Mouse (Mus musculus) kidney, postnatal 0 days (tissue): ENCODE measurements around the gene Olfr640. TPM values are rescaled to one million over a fixed set of nuclear protein-coding genes. Genes with fewer than 3 reads are reported as not detected.

Experiments used
- ATAC-seq: fragments of 200-750 bp; cut with Nextera tagmentation; replicated peaks from 2 replicates; pipeline ENCODE4 v1.8.0; 2017; ENCODE audit warnings: low read depth, moderate number of reproducible peaks, moderate TSS enrichment, moderate library complexity; ENCODE audit not compliant: low FRiP score
- DNase-seq: peaks from one replicate; pipeline ENCODE4 v3.0.0-alpha.2; 2016; ENCODE audit warnings: low spot score
- H3K27ac ChIP-seq: fragments of 300-500 bp; sonication (generic); 2 replicates; pipeline ENCODE4 v1.5.1; 2014; ENCODE audit warnings: mild to moderate bottlenecking
- H3K27me3 ChIP-seq: fragments of 300-500 bp; sonication (generic); 2 replicates; pipeline ENCODE4 v1.6.1; 2014; ENCODE audit warnings: low read length, mixed read lengths; ENCODE audit not compliant: insufficient read depth
- H3K36me3 ChIP-seq: fragments of 300-500 bp; sonication (generic); 2 replicates; pipeline ENCODE4 v1.6.1; 2014; ENCODE audit warnings: low read length, mixed read lengths; ENCODE audit not compliant: insufficient read depth
- H3K4me1 ChIP-seq: fragments of 300-500 bp; sonication (generic); replicated peaks from 2 replicates; pipeline ENCODE4 v1.6.1; 2014; ENCODE audit warnings: antibody characterized with exemption, low read length, mixed read lengths; ENCODE audit not compliant: insufficient read depth
- H3K4me2 ChIP-seq: fragments of 300-500 bp; sonication (generic); 2 replicates; pipeline ENCODE4 v1.6.1; 2014; ENCODE audit warnings: mild to moderate bottlenecking, low read length, moderate library complexity, mixed read lengths
- H3K4me3 ChIP-seq: fragments of 300-500 bp; sonication (generic); replicated peaks from 2 replicates; pipeline ENCODE4 v1.5.1; 2014; ENCODE audit warnings: low read depth, low read length
- H3K9ac ChIP-seq: fragments of 300-500 bp; sonication (generic); 2 replicates; pipeline ENCODE4 v1.6.1; 2014; ENCODE audit warnings: low read depth, low read length
- H3K9me3 ChIP-seq: fragments of 300-500 bp; sonication (generic); replicated peaks from 2 replicates; pipeline ENCODE4 v1.6.1; 2016; ENCODE audit warnings: low read length, inconsistent platforms, mixed read lengths
- CTCF ChIP-seq: IDR thresholded peaks from 2 replicates; pipeline ENCODE4 v1.5.1; 2016; ENCODE audit warnings: antibody characterized with exemption, low read depth, mild to moderate bottlenecking, moderate library complexity
- WGBS: fragments of 180-500 bp; shearing (Covaris S2); extraction: QIAGEN DNeasy Blood & Tissue Kit; methylation state at CpG from one replicate; pipeline ENCODE4 v1.1.7; 2014; 5-methylcytosine and 5-hydroxymethylcytosine counted together
- polyA plus RNA-seq: library from polyadenylated mRNA; unstranded; fragments of >200 nt; fragmentation: Nextera tagmentation; extraction: Ambion mirVana; gene quantifications from 2 replicates; pipeline ENCODE4 v1.2.1, GENCODE M21; 2015

Gene Olfr640
- polyA plus RNA-seq: not detected in 2 replicates

DNA sequence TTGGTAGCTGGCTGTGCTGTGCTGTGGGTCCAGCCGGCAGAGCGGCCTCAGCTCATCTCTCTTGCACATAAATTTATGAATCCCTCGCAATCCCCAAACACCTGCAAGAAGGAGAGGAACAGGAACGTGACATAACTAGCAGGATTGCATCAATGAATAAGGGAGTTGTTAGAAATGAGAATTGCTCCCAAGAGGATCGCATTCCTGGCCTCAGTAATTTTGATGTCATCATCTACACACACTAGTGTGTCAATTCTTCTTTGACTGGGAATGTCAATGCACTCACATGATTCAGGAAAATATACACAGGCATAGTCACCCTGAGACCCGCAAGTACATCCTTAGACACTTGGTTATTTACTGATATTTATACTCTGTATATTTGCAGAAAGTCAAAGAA is at the start of gene Olfr640:
TSS of gene Olfr640 (minus strand) at position 101 of the 400 bp plus-strand sequence.
- H3K4me1 ChIP-seq: no peaks in the 10 kb centered on the region
- ATAC-seq (no peak), DNase-seq (no peak)
- H3K9ac ChIP-seq: no peak within 1 kb of the TSS
- H3K27me3 ChIP-seq: no peaks in the 10 kb centered on the region
- WGBS: 76% methylated on average over 6 of the region's 6 CpGs
- no peak within 1 kb of the TSS for H3K4me2 ChIP-seq
- H3K9me3 ChIP-seq: no peaks in the 10 kb centered on the region
- H3K4me3 ChIP-seq: no peak within 1 kb of the TSS
- TF ChIP-seq CTCF: no peak
- H3K36me3 ChIP-seq: no peaks in the 10 kb centered on the region
- H3K27ac ChIP-seq: no peak within 1 kb of the TSS

DNA sequence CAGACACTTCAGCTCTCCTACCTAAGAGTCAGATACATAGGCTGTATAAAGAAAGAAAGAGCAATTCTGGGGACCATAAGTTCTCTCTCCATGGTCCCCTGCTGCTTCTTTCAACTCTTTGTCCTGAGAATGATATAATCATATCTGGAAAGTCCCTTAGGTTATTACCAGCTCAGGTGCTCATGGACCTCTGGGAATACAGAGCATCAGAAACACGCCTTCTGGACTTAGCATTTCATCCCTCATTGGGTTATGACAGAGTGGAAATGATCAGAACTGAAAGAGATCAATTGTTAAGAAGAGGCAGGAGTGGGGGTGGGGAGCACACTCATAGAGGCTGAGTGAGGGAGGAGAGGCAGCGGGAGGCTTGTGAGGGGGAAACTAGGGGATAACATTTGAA is 46.4 kb upstream of the Olfr640 start, which contains the start of gene Olfr644:
TSS of gene Olfr644 (minus strand) at position 101 of the 400 bp plus-strand sequence.
- 70% methylated on average over 2 of the region's 2 CpGs for WGBS
- Histone ChIP-seq H3K9ac (no peak within 1 kb of the TSS), H3K27me3 (no peaks in the 10 kb centered on the region)

DNA sequence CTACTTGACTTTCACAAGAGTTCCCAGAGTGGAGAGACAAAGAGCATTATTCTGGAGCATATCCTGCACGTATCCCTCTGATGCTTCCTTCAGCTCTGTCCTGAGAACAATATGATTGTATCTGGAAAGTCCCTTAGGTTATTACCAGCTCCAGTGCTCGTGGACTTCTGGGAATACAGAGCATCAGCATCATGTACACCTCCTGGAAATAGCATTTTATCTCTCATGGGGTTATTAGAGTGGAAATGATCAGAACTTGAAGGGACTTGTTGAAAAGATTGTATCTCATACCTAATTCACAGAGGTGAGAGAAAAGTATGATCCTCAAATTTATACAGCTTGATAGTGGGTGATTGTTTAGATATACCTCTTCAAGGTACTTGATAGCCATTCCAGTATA is 36.0 kb upstream of the Olfr640 start, which contains the start of gene 4930516K23Rik:
TSS of gene 4930516K23Rik (minus strand) at position 101 of the 400 bp plus-strand sequence.
- Histone ChIP-seq H3K36me3 (no peaks in the 10 kb centered on the region), H3K9ac (no peak within 1 kb of the TSS), H3K4me1 (no peaks in the 10 kb centered on the region), H3K27me3 (no peaks in the 10 kb centered on the region), H3K4me3 (no peak within 1 kb of the TSS), H3K27ac (no peak within 1 kb of the TSS), H3K4me2 (no peak within 1 kb of the TSS), H3K9me3 (no peaks in the 10 kb centered on the region)
- ATAC-seq: no peak
- no peak for DNase-seq
- 42% methylated on average over 2 of the region's 2 CpGs for WGBS
- no peak for TF ChIP-seq CTCF

More for the DNA sequence above, 46.4 kb upstream of the Olfr640 start, which contains the start of gene Olfr644:
- Histone ChIP-seq H3K36me3 (no peaks in the 10 kb centered on the region), H3K4me1 (no peaks in the 10 kb centered on the region), H3K9me3 (no peaks in the 10 kb centered on the region), H3K4me2 (no peak within 1 kb of the TSS), H3K4me3 (no peak within 1 kb of the TSS), H3K27ac (no peak within 1 kb of the TSS)
- no peak for ATAC-seq
- no peak for DNase-seq
- TF ChIP-seq CTCF: no peak

DNA sequence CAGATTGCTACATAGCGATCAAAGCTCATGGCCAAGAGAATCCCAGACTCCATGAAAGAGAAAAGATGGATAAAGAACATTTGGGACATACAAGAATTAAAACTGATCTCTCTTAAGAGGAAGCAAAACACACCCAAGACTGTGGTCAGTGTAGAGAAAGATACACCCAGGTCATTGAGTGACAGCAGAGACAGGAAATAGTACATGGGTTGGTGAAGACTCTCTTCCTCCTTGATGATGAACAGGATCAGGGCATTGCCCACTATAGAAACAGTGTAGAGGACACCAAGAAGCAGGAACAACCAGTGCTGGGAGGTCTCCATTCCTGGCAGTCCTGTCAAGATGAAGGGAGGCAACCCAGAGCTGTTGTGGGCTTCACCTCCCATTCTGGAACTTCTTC is 33.8 kb upstream of the Olfr640 start:
- H3K27me3 ChIP-seq: no peaks in the 10 kb centered on the region
- WGBS: 100% methylated on average over 1 of the region's 1 CpGs
- no peak overlapping the region for H3K27ac ChIP-seq
- no peaks in the 10 kb centered on the region for H3K4me1 ChIP-seq
- no peak overlapping the region for H3K9ac ChIP-seq
- DNase-seq: no peak
- no peaks in the 10 kb centered on the region for H3K36me3 ChIP-seq
- TF ChIP-seq CTCF: no peak
- H3K4me3 ChIP-seq: no peak overlapping the region
- no peaks in the 10 kb centered on the region for H3K9me3 ChIP-seq
- no peak for ATAC-seq
- no peak overlapping the region for H3K4me2 ChIP-seq

DNA sequence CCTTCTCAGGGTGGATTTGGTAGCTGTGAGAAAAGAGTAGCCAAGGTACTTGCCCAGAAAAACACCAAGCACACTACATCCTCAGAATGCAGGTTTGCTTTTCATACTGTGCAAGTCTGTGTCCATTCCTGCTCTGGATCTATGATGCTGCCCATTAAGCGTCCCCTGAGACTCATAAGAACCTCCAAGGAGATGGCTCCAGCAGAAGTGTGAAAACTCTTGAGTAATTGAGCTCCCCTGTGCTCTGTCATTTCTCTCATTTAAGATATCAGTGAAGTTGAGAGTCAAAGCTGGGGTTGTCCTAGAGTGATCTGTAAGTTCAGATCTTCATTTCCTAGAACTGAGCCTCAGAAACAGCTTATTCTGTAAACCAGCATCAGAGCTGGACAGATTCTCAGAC is 27.2 kb upstream of the Olfr640 start, which contains the start of gene Olfr642:
TSS of gene Olfr642 (minus strand) at position 101 of the 400 bp plus-strand sequence.
- no peak for ATAC-seq
- Histone ChIP-seq H3K4me3 (no peak within 1 kb of the TSS), H3K4me1 (no peaks in the 10 kb centered on the region), H3K9me3 (no peaks in the 10 kb centered on the region), H3K9ac (no peak within 1 kb of the TSS), H3K27me3 (no peaks in the 10 kb centered on the region), H3K27ac (no peak within 1 kb of the TSS), H3K4me2 (no peak within 1 kb of the TSS), H3K36me3 (no peaks in the 10 kb centered on the region)
- no peak for DNase-seq
- WGBS: 84% methylated on average over 1 of the region's 1 CpGs
- no peak for TF ChIP-seq CTCF

DNA sequence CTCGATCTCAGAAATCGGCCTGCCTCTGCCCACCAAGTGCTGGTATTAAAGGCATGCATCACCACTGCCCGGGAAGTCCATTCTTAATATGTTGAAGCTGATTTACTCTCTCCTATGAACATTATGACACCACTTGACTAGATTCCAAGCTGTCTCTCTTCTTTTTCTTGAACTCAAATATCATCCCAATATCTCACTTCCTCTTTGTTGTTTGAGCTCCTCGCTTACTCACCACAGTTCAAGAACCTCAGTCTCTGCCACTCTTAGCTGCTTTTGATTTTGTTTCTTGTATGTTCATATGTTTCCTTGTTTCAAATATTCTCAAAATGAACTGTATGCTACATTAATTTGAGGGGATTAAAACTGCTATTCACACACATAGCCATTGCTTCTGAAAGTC is 25.4 kb upstream of the Olfr640 start:
- Histone ChIP-seq H3K4me1 (no peaks in the 10 kb centered on the region), H3K36me3 (no peaks in the 10 kb centered on the region), H3K27me3 (no peaks in the 10 kb centered on the region), H3K27ac (no peak overlapping the region), H3K9me3 (no peaks in the 10 kb centered on the region), H3K9ac (no peak overlapping the region), H3K4me2 (no peak overlapping the region), H3K4me3 (no peak overlapping the region)
- no peak for TF ChIP-seq CTCF
- ATAC-seq (no peak), DNase-seq (no peak)
- WGBS: 91% methylated on average over 4 of the region's 4 CpGs

DNA sequence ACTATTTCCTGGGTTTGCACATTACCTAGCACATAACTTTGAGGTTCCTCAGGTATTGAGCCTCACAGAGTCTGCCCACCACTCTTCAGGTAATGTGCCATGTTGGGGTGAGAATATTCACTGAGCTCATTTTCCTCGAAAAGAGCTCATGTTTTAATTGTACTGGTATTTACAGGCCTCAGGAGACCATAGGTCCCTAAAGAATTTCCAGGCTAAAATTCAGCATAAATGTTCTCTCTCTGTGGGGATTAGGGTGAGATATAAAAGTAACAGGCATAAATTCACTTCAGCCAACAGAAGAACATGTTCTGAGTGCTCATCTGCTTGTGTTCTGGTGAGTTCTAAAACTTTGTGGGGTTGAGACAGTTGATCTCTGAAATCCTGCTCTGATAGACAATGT is 9.8 kb upstream of the Olfr640 start, which contains the start of gene Olfr641:
TSS of gene Olfr641 (plus strand) at position 301 of the 400 bp plus-strand sequence.
- no peak within 1 kb of the TSS for H3K4me3 ChIP-seq
- H3K27me3 ChIP-seq: no peaks in the 10 kb centered on the region
- no peak within 1 kb of the TSS for H3K27ac ChIP-seq
- TF ChIP-seq CTCF: no peak
- H3K36me3 ChIP-seq: no peaks in the 10 kb centered on the region
- no peak within 1 kb of the TSS for H3K9ac ChIP-seq
- H3K9me3 ChIP-seq: no peaks in the 10 kb centered on the region
- DNase-seq: no peak
- H3K4me1 ChIP-seq: no peaks in the 10 kb centered on the region
- 71% methylated on average over 1 of the region's 1 CpGs for WGBS
- no peak within 1 kb of the TSS for H3K4me2 ChIP-seq
- ATAC-seq: no peak
